Comparison of ENCODE assay signal across 28 mouse cellular contexts in genomic region chr17:82171216-82171615, GRCm38 (mm10).
"Had no signal": no experiment of that assay in that cellular context is flagged by ENCODE, and none has a peak within 500 bp of the region (broad histone marks: within the 10 kb centered on the region; RNA-seq: fewer than 3 reads in every experiment).

No protein-coding gene starts in this region.

- DNase-seq: cerebellum, adult 8-10 months; cerebellum, adult 9-10 months; cerebellum, adult 9-11 months; cerebellum, postnatal 10 days; cerebellum, postnatal 14 days; cerebellum, postnatal 25 days; cerebellum, postnatal 36 days; embryo, embryonic 11 days; forebrain, postnatal 0 days; gastrocnemius, adult 2 months; gastrocnemius, postnatal 10 days; gastrocnemius, postnatal 14 days; gastrocnemius, postnatal 25 days; gastrocnemius, postnatal 36 days; heart, adult 11 months; heart, adult 18-20 months; heart, adult 2 months had no signal

- H3K36me3 ChIP-seq: embryonic facial prominence, embryonic 10.5 days; embryonic facial prominence, embryonic 12.5 days; embryonic facial prominence, embryonic 13.5 days; embryonic facial prominence, embryonic 15.5 days; forebrain, embryonic 10.5 days; forebrain, embryonic 12.5 days; forebrain, embryonic 15.5 days had no signal

- H3K9me3 ChIP-seq: embryonic facial prominence, embryonic 10.5 days; embryonic facial prominence, embryonic 12.5 days; embryonic facial prominence, embryonic 13.5 days; embryonic facial prominence, embryonic 15.5 days; forebrain, embryonic 10.5 days; forebrain, embryonic 12.5 days; forebrain, embryonic 13.5 days; forebrain, embryonic 15.5 days had no signal

- H3K4me1 ChIP-seq: embryonic facial prominence, embryonic 10.5 days; embryonic facial prominence, embryonic 12.5 days; embryonic facial prominence, embryonic 13.5 days; embryonic facial prominence, embryonic 15.5 days; forebrain, embryonic 10.5 days; forebrain, embryonic 12.5 days; forebrain, embryonic 13.5 days; forebrain, embryonic 15.5 days had no signal

- H3K27ac ChIP-seq: embryonic facial prominence, embryonic 10.5 days; embryonic facial prominence, embryonic 12.5 days; embryonic facial prominence, embryonic 13.5 days; embryonic facial prominence, embryonic 15.5 days; forebrain, embryonic 10.5 days; forebrain, embryonic 12.5 days; forebrain, embryonic 13.5 days; forebrain, embryonic 15.5 days; gastrocnemius, adult 2 months; heart, adult 2 months had no signal

- H3K4me2 ChIP-seq: embryonic facial prominence, embryonic 12.5 days; embryonic facial prominence, embryonic 13.5 days; embryonic facial prominence, embryonic 15.5 days; forebrain, embryonic 12.5 days; forebrain, embryonic 13.5 days; forebrain, embryonic 15.5 days had no signal

- H3K27me3 ChIP-seq: embryonic facial prominence, embryonic 12.5 days; embryonic facial prominence, embryonic 13.5 days; embryonic facial prominence, embryonic 15.5 days; forebrain, embryonic 12.5 days; forebrain, embryonic 13.5 days; forebrain, embryonic 15.5 days had no signal

- H3K9ac ChIP-seq: embryonic facial prominence, embryonic 12.5 days; embryonic facial prominence, embryonic 13.5 days; embryonic facial prominence, embryonic 15.5 days; forebrain, embryonic 12.5 days; forebrain, embryonic 13.5 days; forebrain, embryonic 15.5 days; forebrain, postnatal 0 days had no signal

- H3K4me3 ChIP-seq: embryonic facial prominence, embryonic 10.5 days; embryonic facial prominence, embryonic 12.5 days; embryonic facial prominence, embryonic 13.5 days; embryonic facial prominence, embryonic 15.5 days; erythroblast, embryonic 14.5 days; forebrain, embryonic 10.5 days; forebrain, embryonic 12.5 days; forebrain, embryonic 13.5 days; forebrain, embryonic 15.5 days; gastrocnemius, adult 2 months; heart, adult 2 months had no signal

- ATAC-seq: forebrain, embryonic 13.5 days; forebrain, embryonic 14.5 days; forebrain, embryonic 15.5 days; forebrain, embryonic 16.5 days; forebrain, postnatal 0 days had no signal
